Mouse (Mus musculus) intestine, embryonic 16.5 days (tissue): ENCODE measurements at regions not wholly inside any gene's neighbourhood (a gene's known extent, or its start where the extent isn't known, plus 50 kb on each side); places are given as distances from the start of the nearest gene placed in this dataset.

Source experiments
- ATAC-seq: fragments of 200-750 bp; cut with Nextera tagmentation; 2 replicates; pipeline ENCODE4 v1.8.0; 2017; ENCODE audit warnings: moderate TSS enrichment, moderate library complexity
- H3K27ac ChIP-seq: fragments of 300-500 bp; sonication (generic); 2 replicates; pipeline ENCODE4 v1.5.1; 2014; ENCODE audit warnings: mild to moderate bottlenecking, low read length
- H3K27me3 ChIP-seq: fragments of 300-500 bp; sonication (generic); replicated peaks from 2 replicates; pipeline ENCODE4 v1.6.1; 2014; ENCODE audit warnings: low read length, control low read depth, mixed read lengths; ENCODE audit not compliant: control insufficient read depth, insufficient read depth
- H3K36me3 ChIP-seq: fragments of 300-500 bp; sonication (generic); 2 replicates; pipeline ENCODE4 v1.6.1; 2014; ENCODE audit warnings: low read length, control low read depth; ENCODE audit not compliant: control insufficient read depth, insufficient read depth
- H3K4me1 ChIP-seq: fragments of 300-500 bp; sonication (generic); 2 replicates; pipeline ENCODE4 v1.6.1; 2014; ENCODE audit warnings: low read length, control low read depth, mixed read lengths; ENCODE audit not compliant: control insufficient read depth, insufficient read depth
- H3K4me2 ChIP-seq: fragments of 300-500 bp; sonication (generic); 2 replicates; pipeline ENCODE4 v1.6.1; 2014; ENCODE audit warnings: low read depth, low read length, control low read depth
- H3K4me3 ChIP-seq: fragments of 300-500 bp; sonication (generic); 2 replicates; pipeline ENCODE4 v1.5.1; 2014; ENCODE audit warnings: mild to moderate bottlenecking, low read length
- H3K9ac ChIP-seq: fragments of 300-500 bp; sonication (generic); 2 replicates; pipeline ENCODE4 v1.6.1; 2014; ENCODE audit warnings: low read depth, low read length
- H3K9me3 ChIP-seq: fragments of 300-500 bp; sonication (generic); 2 replicates; pipeline ENCODE4 v1.6.1; 2016; ENCODE audit warnings: low read length, control low read depth; ENCODE audit not compliant: control insufficient read depth
- WGBS: fragments of 180-500 bp; shearing (Covaris S2); extraction: QIAGEN DNeasy Blood & Tissue Kit; methylation state at CpG from one replicate; pipeline ENCODE4 v1.1.7; 2014; 5-methylcytosine and 5-hydroxymethylcytosine counted together

DNA sequence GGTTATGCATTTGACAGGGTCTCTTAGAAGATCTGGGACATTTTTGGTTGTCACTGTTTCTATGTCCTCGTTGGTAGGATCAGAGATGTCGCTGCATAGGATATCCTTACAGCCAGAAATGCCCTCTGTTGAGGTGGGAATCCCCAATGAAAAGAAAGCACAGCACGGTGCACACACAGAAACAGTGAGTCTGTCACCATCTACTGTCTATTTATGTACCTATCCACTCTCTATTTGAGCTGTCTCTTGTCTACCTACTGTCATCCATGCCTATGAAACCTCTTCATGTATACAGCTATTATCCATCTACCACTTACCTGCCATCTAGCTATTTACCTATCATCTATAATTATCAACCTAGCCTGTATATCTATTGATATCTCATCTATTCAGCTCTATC is 53.6 kb upstream of the Kcnj15 start:
- WGBS, result 88% methylated on average over 3 of the region's 3 CpGs
- no peak for ATAC-seq

DNA sequence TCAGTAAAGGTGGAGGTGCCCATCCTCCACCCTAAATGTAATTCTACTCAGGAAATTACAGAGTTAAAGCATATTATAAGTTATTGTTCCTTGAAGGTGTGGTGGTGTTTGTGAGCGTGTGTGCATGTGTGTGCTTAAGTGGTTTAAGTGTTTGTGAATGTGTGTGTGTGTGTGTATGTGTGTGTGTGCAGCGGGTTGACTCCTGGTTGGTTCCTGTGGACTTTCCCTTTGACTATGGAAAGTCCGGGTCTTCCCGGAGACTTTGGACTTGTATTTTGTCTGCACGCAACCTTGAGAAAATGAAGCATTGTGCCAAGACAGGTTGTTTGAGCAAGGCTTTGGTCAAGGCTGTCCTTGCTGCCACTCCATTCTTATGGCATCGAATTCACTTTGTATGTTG is 52.9 kb upstream of the Kcnj15 start:
- H3K9me3 ChIP-seq, result no peaks in the 10 kb centered on the region
- no peak overlapping the region for H3K4me3 ChIP-seq
- no peak overlapping the region for H3K9ac ChIP-seq
- 93% methylated on average over 6 of the region's 6 CpGs for WGBS
- H3K36me3 ChIP-seq, result no peaks in the 10 kb centered on the region
- H3K4me1 ChIP-seq, result no peaks in the 10 kb centered on the region
- no peaks in the 10 kb centered on the region for H3K27me3 ChIP-seq
- no peak overlapping the region for H3K27ac ChIP-seq
- ATAC-seq, result no peak
- H3K4me2 ChIP-seq, result no peak overlapping the region

More for the DNA sequence above, 53.6 kb upstream of the Kcnj15 start:
- Histone ChIP-seq H3K4me3 (no peak overlapping the region), H3K36me3 (no peaks in the 10 kb centered on the region), H3K27ac (no peak overlapping the region), H3K4me2 (no peak overlapping the region), H3K4me1 (no peaks in the 10 kb centered on the region), H3K27me3 (no peaks in the 10 kb centered on the region; the same call in 1 of the 2 replicates), H3K9me3 (no peaks in the 10 kb centered on the region), H3K9ac (no peak overlapping the region)

DNA sequence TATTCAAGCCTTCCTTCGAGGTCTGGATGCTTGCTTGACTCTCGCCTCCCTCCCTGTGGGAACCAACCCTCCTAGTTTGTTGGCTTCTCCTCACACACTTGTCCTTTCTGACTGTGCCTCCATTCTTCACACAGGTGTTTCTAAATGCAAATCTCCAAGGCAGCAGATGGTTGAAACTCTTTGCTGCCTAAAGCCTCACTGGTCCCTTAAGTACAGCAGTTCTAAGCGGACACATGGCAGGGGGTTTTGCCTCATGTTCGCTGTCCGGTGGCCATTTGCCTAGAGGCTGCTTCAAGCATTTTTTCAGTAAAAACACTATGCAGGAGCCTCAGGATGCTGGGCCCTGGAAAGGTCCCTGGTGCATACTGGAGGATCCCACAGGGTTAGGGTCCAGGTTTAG is 50.9 kb upstream of the Kcnj15 start:
- no peaks in the 10 kb centered on the region for H3K36me3 ChIP-seq

DNA sequence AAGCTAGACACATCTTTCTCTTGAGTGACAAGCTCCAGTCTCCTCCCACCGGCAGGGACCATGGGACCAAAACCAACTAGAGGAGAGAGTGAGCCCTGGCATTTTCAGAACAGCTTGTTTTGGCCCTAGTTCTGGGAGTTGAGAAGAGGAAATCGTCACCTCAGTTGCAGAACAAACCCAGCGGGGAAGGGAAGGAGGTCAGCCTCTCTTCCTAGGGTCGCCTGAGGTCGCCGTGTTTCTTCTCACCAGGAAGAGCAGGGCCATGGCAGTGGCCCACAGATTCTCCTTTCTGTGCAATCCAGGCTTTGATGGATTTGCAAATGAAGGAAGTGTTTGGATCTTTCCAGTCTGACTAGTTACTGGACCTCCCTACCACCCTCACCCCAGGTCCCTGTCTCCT is 49.8 kb upstream of the Kcnj15 start:
- no peaks in the 10 kb centered on the region for H3K4me1 ChIP-seq
- no peak overlapping the region for H3K4me2 ChIP-seq
- H3K4me3 ChIP-seq, result no peak overlapping the region
- H3K9ac ChIP-seq, result no peak overlapping the region
- no peak for ATAC-seq
- no peaks in the 10 kb centered on the region for H3K9me3 ChIP-seq
- H3K36me3 ChIP-seq, result no peaks in the 10 kb centered on the region
- no peak overlapping the region for H3K27ac ChIP-seq
- WGBS, result 80% methylated on average over 6 of the region's 6 CpGs
- no peaks in the 10 kb centered on the region for H3K27me3 ChIP-seq

More for the DNA sequence above, 50.9 kb upstream of the Kcnj15 start:
- Histone ChIP-seq H3K9ac (no peak overlapping the region), H3K27me3 (no peaks in the 10 kb centered on the region), H3K4me1 (no peaks in the 10 kb centered on the region), H3K27ac (no peak overlapping the region), H3K4me2 (no peak overlapping the region), H3K4me3 (no peak overlapping the region), H3K9me3 (no peaks in the 10 kb centered on the region)
- WGBS, result 88% methylated on average over 5 of the region's 5 CpGs
- ATAC-seq, result no peak
